Mouse (Mus musculus) heart, postnatal 4 days (tissue): ENCODE data around the gene Fos. TPM values are rescaled to one million over a fixed set of nuclear protein-coding genes. Genes with fewer than 3 reads are reported as not detected.
A peak's percentile ranks its signal among the peaks of the same experiment; 100 is the strongest.

Experiments
- DNase-seq: peaks from one replicate; pipeline ENCODE4 v3.0.0; 2021
- total RNA-seq, 2 experiments: library from RNA; stranded (reverse); gene quantifications; 2 replicates each; pipeline ENCODE4 v1.2.3; 2021

The Fos gene
- total RNA-seq, 2 experiments from 2014 or later: 5.6 to 9.9 TPM

DNA sequence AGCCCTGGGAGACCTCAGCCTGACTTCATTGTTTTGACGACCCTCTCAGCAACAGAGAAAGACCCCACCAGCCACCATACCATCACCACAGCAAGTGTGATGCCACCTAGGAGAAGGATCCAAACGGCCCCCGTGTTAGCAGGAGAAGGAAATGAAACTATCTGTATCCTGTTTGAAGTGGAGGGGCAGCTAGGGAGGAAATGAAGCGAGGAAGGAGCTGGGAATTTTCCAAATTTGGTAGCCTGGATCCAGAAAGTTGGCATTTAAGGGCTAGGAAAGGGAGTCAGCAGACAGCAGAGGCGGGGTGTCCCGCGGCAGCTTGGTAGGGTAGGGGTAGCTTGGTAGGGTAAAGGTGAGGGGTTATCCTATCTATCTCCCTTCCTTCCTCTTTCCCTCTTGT, 10.9 kb upstream of the Fos start:
- no peak for DNase-seq

- DNase-seq: no peak
Measured at GRCm38 (mm10) chr12:85464431-85464830, 9.3 kb upstream of the Fos start.

DNA sequence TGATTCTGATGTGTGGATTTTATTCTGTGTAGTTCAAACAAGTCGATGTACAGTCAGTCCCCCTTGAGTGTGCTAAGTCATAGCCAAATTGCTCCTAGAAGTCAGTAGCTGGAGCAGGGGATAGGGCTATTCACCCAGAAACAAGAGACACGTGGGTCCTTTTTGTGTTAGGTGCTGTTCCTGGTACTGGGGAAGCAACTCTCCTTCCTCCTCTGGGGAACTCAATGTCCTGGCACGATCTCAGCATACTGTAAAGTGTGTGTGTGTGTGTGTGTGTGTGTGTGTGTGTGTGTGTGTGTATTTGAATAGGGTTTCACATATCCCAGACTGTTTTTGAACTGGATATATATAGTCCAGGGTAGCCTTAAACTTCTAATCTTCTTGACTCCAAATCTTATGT, 8.8 kb upstream of the Fos start:
- no peak for DNase-seq

DNA sequence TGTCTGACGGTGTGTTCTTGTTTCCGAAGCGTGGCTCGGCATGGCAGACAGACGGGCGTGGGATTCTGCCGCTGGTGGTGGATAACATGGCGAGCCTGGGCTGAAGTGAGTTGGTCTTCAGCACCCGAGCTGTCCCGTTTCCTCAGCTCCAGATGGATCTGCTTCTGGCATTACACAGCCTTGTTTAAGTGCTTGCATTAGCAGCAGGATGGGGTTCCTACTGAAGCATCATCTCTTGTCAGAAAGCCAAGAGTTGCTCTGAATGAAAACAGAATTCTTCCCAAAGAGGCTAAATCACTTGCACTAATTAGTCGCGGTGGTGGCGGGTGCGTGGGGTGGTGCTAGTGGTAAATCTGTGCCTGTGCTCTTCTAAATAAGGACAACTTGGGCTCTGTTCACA, 5.8 kb upstream of the Fos start:
- no peak for DNase-seq

DNA sequence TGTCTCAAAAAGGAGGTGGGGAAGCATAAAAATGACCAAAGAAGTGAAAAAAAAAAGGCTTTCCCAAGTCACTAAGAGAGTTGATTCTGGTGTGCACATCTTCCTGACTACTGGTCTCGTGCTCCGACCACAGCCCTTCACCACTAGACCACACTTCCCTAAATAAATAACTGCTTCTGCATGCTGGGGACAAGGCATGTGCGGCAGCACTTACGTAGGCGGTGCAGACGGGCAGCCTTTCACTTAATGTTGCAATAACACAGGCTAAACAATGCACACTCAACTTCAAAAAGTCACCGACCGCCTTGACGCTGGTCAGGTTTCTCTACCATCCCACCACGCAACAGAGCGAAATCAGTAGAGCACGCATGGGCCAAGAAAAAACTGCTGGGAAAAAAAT, 5.0 kb upstream of the Fos start:
- DNase-seq: no peak

DNA sequence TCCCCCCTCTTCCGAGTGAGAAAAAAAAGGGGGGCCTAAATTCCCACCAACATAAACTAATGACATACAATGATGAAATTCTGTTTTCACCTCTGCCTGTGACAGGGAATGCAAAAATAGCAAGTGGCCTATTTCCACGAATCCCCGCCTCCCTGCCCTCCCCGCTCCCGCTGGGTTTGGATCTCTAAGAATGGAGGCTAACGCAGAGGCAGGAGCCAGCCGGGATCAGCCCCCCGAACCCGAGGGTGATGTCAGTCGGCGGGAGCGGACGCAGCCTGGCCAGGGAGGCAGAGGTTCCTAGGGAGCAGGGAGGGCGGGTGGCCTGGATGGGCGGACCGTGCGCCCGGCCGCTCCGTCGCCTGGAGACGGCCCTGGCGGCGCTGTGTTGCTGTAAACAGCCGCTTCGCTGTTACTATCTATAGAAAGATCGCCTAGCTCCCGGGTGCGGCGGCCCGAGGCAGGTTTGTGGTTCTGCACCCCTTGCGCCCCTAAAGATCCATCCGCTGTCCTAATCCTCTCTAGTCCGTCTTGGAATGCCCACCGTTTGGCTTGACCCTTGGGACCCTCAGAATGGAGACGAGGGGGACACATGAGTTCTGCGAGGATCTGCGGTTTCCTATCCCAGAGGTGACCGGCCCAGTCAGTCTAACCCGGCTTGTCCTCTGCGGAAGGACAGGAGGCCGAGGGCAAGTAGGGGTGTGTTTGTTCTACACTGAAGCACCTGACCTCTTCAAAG, 1.6 kb upstream of the Fos start:
- peak; percentile 91 for DNase-seq

DNA sequence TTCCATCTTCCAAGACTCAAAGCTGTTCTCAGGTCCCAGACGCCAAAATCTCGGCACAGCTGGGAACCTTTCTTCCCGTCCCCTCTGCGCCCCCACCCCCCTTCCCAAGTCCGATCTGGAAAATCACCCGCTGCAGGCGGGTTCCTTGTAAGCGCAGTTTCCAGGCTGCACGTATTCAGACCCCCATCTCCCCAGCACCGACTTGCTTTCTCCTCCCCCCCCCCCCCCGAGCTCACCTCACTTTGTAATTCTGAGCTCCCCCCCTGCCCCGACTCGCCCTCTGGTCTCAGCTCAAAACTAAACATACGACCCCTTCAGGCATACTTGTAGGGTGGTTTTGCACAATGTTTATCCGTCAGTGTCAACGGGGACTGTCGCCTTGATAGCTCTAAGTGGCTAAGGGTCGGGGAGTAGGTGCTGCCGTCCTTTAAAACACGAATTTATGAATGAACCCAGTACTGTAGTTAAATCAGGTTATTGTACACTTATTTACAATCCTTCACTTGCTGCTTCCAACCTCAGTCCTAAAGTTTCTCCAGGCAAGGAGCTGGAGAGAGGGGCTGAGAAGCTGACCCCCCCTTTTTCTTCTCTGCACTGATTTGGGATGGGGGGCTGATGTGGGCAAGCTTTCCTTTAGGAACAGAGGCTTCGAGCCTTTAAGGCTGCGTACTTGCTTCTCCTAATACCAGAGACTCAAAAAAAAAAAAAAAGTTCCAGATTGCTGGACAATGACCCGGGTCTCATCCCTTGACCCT, 857 bp upstream of the Fos start:
- no peak for DNase-seq

- peak; percentile 76 for DNase-seq
Measured at GRCm38 (mm10) chr12:85474298-85475231, 875 bp downstream of the Fos start.

GRCm38 (mm10) chr12:85475232-85475919, 1.7 kb downstream of the Fos start:
- no peak for DNase-seq

- DNase-seq: no peak
Measured at GRCm38 (mm10) chr12:85475920-85476828, 2.5 kb downstream of the Fos start.

- DNase-seq: no peak
Measured at GRCm38 (mm10) chr12:85477219-85477618, 3.5 kb downstream of the Fos start.

DNA sequence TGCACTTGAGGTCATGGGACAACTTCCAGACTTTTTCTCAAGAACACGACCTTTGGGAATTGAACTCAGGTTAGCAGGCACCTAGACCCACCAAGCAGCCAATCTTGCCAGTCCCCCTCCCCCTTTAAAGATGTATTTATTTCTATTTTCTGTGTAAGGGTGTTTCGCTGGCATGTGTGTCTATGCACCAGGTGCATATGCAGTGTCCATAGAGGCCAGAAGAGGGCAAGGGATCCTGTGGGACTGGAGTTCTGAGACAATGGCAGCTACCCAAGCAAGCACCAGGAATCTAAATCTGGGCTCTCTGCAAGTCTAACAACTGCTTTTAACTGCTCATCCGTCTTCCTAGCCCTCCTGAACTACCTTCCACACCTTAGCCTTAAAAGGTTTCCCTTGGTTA, 4.1 kb downstream of the Fos start:
- DNase-seq: no peak

GRCm38 (mm10) chr12:85478696-85479095, 5.0 kb downstream of the Fos start:
- no peak for DNase-seq

DNA sequence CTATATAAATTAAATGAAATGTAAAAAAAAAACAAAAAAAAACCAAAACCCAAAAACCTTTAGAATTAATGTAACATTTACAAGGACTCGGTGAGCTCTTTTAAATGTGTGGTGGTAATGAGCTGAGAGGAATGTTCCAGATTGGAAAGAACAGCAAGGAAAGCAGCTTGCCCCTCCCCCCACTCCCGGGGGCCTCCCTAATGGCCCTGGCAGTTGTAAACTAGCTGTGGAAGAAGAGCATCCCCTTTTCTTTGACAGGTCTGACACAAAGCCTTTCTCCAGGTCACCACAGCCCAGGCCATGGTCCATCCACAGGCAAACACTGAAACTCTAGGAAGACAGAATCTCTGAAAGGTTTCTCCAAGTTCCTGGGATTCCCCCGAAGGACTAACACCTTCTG, 5.5 kb downstream of the Fos start:
- DNase-seq: no peak

- no peak for DNase-seq
Measured at GRCm38 (mm10) chr12:85483155-85483554, 9.5 kb downstream of the Fos start.

GRCm38 (mm10) chr12:85484655-85485054, 11.0 kb downstream of the Fos start:
- DNase-seq: no peak

- peak; percentile 99 for DNase-seq
Measured at GRCm38 (mm10) chr12:85485890-85486765, 12.4 kb downstream of the Fos start.

DNA sequence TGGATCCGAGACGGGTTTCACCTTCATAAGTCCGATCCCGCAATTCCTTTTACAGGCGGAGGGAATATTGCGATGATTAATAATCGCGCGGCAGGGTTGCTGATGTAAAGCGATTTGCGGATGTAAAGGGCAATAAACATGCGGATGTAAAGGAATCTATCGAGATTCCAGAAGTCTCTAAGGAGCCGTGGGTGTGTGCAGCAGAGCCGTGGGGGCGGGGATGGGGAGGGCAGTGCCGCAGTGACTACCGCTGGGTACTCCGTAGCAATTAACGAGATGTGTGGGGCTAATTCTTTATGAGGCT, 13.0 kb downstream of the Fos start:
- no peak for DNase-seq

DNA sequence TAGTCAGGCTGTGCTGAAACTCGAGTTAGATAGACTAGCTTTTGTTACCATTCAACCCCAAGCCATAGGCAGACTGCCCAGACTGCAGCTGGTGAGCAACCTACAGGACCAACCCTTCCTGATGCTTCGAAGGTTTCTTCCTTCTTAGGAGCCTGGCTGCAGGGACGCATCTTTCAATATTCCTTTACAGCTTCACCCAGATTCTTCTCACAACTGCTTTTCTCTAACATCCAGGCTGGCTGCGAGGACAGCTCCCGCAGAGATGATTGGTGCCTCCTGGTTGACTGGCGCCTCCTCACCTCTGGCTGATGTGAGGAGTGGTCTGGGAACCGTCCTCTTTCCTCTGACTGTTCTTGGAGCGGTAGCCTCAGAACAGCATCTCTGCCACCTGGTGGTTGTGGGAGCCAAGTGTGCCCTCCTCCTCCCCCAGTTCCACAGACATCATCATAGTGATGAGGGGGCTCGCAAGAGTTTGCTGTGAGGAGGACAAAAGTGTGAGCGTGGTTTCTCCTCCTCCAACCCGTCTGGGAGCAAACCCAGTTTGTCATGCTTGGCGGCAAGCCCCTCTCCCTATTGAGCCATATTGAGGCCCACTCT, 14.0 kb downstream of the Fos start:
- DNase-seq: peak; percentile 75
